Mouse (Mus musculus): Measurements from ENCODE around the gene Zfp113. TPM values are rescaled to one million over a fixed set of nuclear protein-coding genes. Genes with fewer than 3 reads are reported as not detected.

The Zfp113 gene
- total RNA-seq, 1 experiment from 2014 or later: 6.4 TPM

Other genes starting within 250 kb of the Zfp113 start
- not detected in 2 replicates for gene Cyp3a13, start 234.1 kb downstream of the Zfp113 start, total RNA-seq (2017)
- not detected in 2 replicates for gene Gjc3, start 192.6 kb downstream of the Zfp113 start, total RNA-seq (2017)
- gene Azgp1, start 174.2 kb downstream of the Zfp113 start, total RNA-seq (2017): not detected in 2 replicates
- not detected in 2 replicates for gene Smok3a, start 134.5 kb downstream of the Zfp113 start, total RNA-seq (2017)
- not detected in 2 replicates for gene Smok3b, start 134.3 kb downstream of the Zfp113 start, total RNA-seq (2017)
- gene Smok3c, start 102.5 kb downstream of the Zfp113 start, total RNA-seq (2017): 0.35 TPM in 1 of 2 replicates, not detected in the other
- gene Zkscan1, start 70.7 kb downstream of the Zfp113 start, total RNA-seq (2017): 15.2 and 18.7 TPM in 2 replicates
- 8.5 and 11.5 TPM in 2 replicates for gene Zscan21, start 38.8 kb downstream of the Zfp113 start, total RNA-seq (2017)
- 14.2 and 19.2 TPM in 2 replicates for gene Cops6, start 5.3 kb upstream of the Zfp113 start, total RNA-seq (2017)
- 18.4 and 20.3 TPM in 2 replicates for gene Ap4m1, start 16.3 kb upstream of the Zfp113 start, total RNA-seq (2017)
- 86.1 and 89.7 TPM in 2 replicates for gene Mcm7, start 16.7 kb upstream of the Zfp113 start, total RNA-seq (2017)
- 26.5 and 26.7 TPM in 2 replicates for gene Taf6, start 31.7 kb upstream of the Zfp113 start, total RNA-seq (2017)
- gene Cnpy4, start 31.7 kb upstream of the Zfp113 start, total RNA-seq (2017): 26.9 and 31.3 TPM in 2 replicates
- gene Mblac1, start 38.6 kb upstream of the Zfp113 start, total RNA-seq (2017): 0.81 and 0.86 TPM in 2 replicates
- gene Nxpe5, start 70.2 kb upstream of the Zfp113 start, total RNA-seq (2017): not detected in 2 replicates
- 27.3 and 36.7 TPM in 2 replicates for gene Lamtor4, start 99.7 kb upstream of the Zfp113 start, total RNA-seq (2017)
- 77.2 and 79.3 TPM in 2 replicates for gene BC037034, start 108.3 kb upstream of the Zfp113 start, total RNA-seq (2017)
- gene Gal3st4, start 117.1 kb upstream of the Zfp113 start, total RNA-seq (2017): 0.37 TPM in 1 of 2 replicates, not detected in the other
- gene Gm43720, start 124.2 kb upstream of the Zfp113 start, total RNA-seq (2017): not detected in 2 replicates
- gene Gpc2, start 124.3 kb upstream of the Zfp113 start, total RNA-seq (2017): 3.8 and 4.3 TPM in 2 replicates
- 2.6 and 3.6 TPM in 2 replicates for gene Stag3, start 124.5 kb upstream of the Zfp113 start, total RNA-seq (2017)
- gene Pvrig, start 186.2 kb upstream of the Zfp113 start, total RNA-seq (2017): not detected in 2 replicates